Mouse (Mus musculus) lung, postnatal 0 days (tissue): ENCODE data around the gene BC051142. TPM values are rescaled to one million over a fixed set of nuclear protein-coding genes. Genes with fewer than 3 reads are reported as not detected.

ENCODE experiments used
- ATAC-seq: fragments of 200-750 bp; cut with Nextera tagmentation; 2 replicates; pipeline ENCODE4 v1.8.0; 2017; ENCODE audit warnings: moderate library complexity
- DNase-seq: peaks from one replicate; pipeline ENCODE4 v3.0.0-alpha.2; 2016; ENCODE audit warnings: low spot score
- H3K27ac ChIP-seq: fragments of 300-500 bp; sonication (generic); 2 replicates; pipeline ENCODE4 v1.5.1; 2014; ENCODE audit warnings: antibody characterized with exemption, mild to moderate bottlenecking, low read length, mixed read lengths
- H3K27me3 ChIP-seq: fragments of 300-500 bp; sonication (generic); replicated peaks from 2 replicates; pipeline ENCODE4 v1.6.1; 2014; ENCODE audit warnings: low read length, mixed read lengths; ENCODE audit not compliant: insufficient read depth
- H3K36me3 ChIP-seq: fragments of 300-500 bp; sonication (generic); 2 replicates; pipeline ENCODE4 v1.6.1; 2014; ENCODE audit warnings: low read length, mixed read lengths; ENCODE audit not compliant: insufficient read depth
- H3K4me1 ChIP-seq: fragments of 300-500 bp; sonication (generic); 2 replicates; pipeline ENCODE4 v1.6.1; 2014; ENCODE audit warnings: antibody characterized with exemption, low read depth, low read length, mixed read lengths; ENCODE audit not compliant: insufficient read depth
- H3K4me2 ChIP-seq: fragments of 300-500 bp; sonication (generic); replicated peaks from 2 replicates; pipeline ENCODE4 v1.6.1; 2014; ENCODE audit warnings: low read depth, mild to moderate bottlenecking, low read length, moderate library complexity, mixed read lengths
- H3K4me3 ChIP-seq: fragments of 300-500 bp; sonication (generic); 2 replicates; pipeline ENCODE4 v1.5.1; 2014; ENCODE audit warnings: low read depth, low read length
- H3K9ac ChIP-seq: fragments of 300-500 bp; sonication (generic); replicated peaks from 2 replicates; pipeline ENCODE4 v1.6.1; 2014; ENCODE audit warnings: low read depth, mild to moderate bottlenecking
- H3K9me3 ChIP-seq: fragments of 300-500 bp; sonication (generic); 2 replicates; pipeline ENCODE4 v1.6.1; 2016; ENCODE audit warnings: low read length, mixed read lengths
- CTCF ChIP-seq: IDR thresholded peaks from 2 replicates; pipeline ENCODE4 v1.5.1; 2016; ENCODE audit warnings: antibody characterized with exemption, mild to moderate bottlenecking
- EP300 ChIP-seq: IDR thresholded peaks from 2 replicates; pipeline ENCODE4 v1.6.1; 2016; ENCODE audit warnings: antibody characterized with exemption, mild to moderate bottlenecking, control low read depth
- WGBS: fragments of 180-500 bp; shearing (Covaris S2); extraction: QIAGEN DNeasy Blood & Tissue Kit; methylation state at CpG from one replicate; pipeline ENCODE4 v1.1.7; 2014; 5-methylcytosine and 5-hydroxymethylcytosine counted together
- polyA plus RNA-seq: library from polyadenylated mRNA; unstranded; fragments of >200 nt; fragmentation: Nextera tagmentation; extraction: Ambion mirVana; gene quantifications from 2 replicates; pipeline ENCODE4 v1.2.1, GENCODE M21; 2015

The BC051142 gene
- polyA plus RNA-seq, 1 experiment from 2014 or later = 0.24 TPM

DNA sequence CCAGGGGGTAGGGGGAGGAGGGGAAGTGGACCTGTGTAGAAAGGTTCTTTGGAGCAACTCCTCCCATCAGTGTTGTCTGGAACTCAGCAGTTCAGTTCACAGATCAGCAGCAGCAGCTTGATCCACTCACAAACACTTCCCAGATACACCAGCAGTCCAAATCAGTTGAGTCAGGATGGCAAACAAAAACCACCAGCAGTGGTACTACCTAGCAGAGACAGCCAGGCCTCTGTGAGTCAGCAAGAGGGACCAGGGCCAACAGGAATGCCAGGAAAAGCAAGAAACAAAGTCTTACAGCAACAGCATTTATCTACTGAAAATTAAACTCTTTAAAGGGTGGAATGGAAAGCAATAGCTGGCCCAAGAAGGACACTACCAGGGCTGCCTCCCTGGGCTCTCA is 29.0 kb downstream of the BC051142 start:
- H3K4me2 ChIP-seq = no peak overlapping the region
- no peak for ATAC-seq
- DNase-seq = no peak
- H3K9ac ChIP-seq = no peak overlapping the region
- no peaks in the 10 kb centered on the region for H3K36me3 ChIP-seq
- no peak overlapping the region for H3K27ac ChIP-seq
- H3K4me1 ChIP-seq = no peaks in the 10 kb centered on the region
- no peaks in the 10 kb centered on the region for H3K27me3 ChIP-seq
- no peak for TF ChIP-seq EP300
- TF ChIP-seq CTCF = no peak
- no peak overlapping the region for H3K4me3 ChIP-seq
- H3K9me3 ChIP-seq = no peaks in the 10 kb centered on the region

- no peaks in the 10 kb centered on the region for H3K36me3 ChIP-seq
- H3K27me3 ChIP-seq = no peaks in the 10 kb centered on the region
- no peak overlapping the region for H3K9ac ChIP-seq
- no peaks in the 10 kb centered on the region for H3K4me1 ChIP-seq
- no peaks in the 10 kb centered on the region for H3K9me3 ChIP-seq
- 39% methylated on average over 4 of the region's 4 CpGs for WGBS
- no peak overlapping the region for H3K4me3 ChIP-seq
- peak; percentile 19 for DNase-seq
- no peak for ATAC-seq
- H3K4me2 ChIP-seq = no peak overlapping the region
- no peak overlapping the region for H3K27ac ChIP-seq
- TF ChIP-seq CTCF = no peak
These were observed 38.5 kb downstream of the BC051142 start for GRCm38 (mm10) chr17:34437120-34437519.

- ATAC-seq (no peak), DNase-seq (peak; percentile 4)
- Histone ChIP-seq H3K36me3 (no peaks in the 10 kb centered on the region), H3K4me1 (no peaks in the 10 kb centered on the region), H3K4me2 (no peak overlapping the region), H3K27ac (no peak overlapping the region), H3K27me3 (no peaks in the 10 kb centered on the region), H3K9ac (no peak overlapping the region), H3K9me3 (no peaks in the 10 kb centered on the region), H3K4me3 (no peak overlapping the region)
- no peak for TF ChIP-seq CTCF
- no peak for TF ChIP-seq EP300
- WGBS = 45% methylated on average over 7 of the region's 7 CpGs
These were observed 39.0 kb downstream of the BC051142 start for GRCm38 (mm10) chr17:34437606-34438005.

DNA sequence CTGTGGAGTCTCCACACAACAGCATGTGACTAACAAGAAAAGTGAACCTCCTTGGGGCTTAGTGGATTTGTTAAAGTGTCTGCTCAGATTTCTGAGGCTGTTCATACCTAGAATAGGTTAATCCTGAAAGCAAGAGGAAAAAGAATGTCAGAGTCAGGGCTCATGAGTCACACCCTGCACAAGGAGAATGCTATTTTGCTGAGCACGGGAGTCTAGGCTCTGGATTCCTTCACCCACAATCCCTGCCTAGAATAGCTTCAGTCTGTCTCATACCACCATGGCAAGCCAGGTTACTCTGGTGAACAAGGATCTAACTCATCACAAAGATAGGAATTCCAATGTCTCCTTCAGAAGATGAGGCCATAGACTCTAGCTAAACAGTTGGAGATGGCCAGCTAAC is 40.0 kb downstream of the BC051142 start:
- no peaks in the 10 kb centered on the region for H3K9me3 ChIP-seq
- no peak overlapping the region for H3K9ac ChIP-seq
- H3K27me3 ChIP-seq = no peaks in the 10 kb centered on the region
- H3K27ac ChIP-seq = no peak overlapping the region
- WGBS = 45% methylated on average over 1 of the region's 1 CpGs
- DNase-seq (no peak), ATAC-seq (no peak)
- H3K4me1 ChIP-seq = no peaks in the 10 kb centered on the region
- H3K4me3 ChIP-seq = no peak overlapping the region
- TF ChIP-seq CTCF (no peak), EP300 (no peak)
- H3K36me3 ChIP-seq = no peaks in the 10 kb centered on the region
- H3K4me2 ChIP-seq = no peak overlapping the region

DNA sequence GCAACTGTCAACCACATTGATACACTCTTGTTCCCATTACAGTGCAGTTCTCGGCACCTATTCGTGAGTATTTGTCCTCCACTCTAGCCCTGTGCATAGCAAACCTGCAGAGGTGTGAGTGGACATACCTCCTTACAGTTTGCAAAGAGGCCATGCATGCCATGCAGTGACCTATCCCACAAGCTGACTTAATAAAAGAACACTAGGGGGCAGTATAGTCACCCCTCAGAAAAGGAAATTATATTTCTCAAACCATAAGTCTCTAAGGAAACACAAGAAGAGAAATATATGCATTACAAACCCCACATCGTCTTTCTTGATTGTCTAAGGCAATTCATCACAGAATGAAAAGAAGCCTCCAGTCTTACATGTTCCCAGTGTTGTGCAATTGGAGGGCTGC is 41.2 kb downstream of the BC051142 start:
- TF ChIP-seq CTCF = peak; percentile 72
- no peak for TF ChIP-seq EP300
- no peaks in the 10 kb centered on the region for H3K36me3 ChIP-seq
- no peaks in the 10 kb centered on the region for H3K4me1 ChIP-seq
- H3K27ac ChIP-seq = no peak overlapping the region
- no peak overlapping the region for H3K4me3 ChIP-seq
- H3K4me2 ChIP-seq = no peak overlapping the region
- WGBS = 33% methylated on average over 3 of the region's 3 CpGs
- H3K9me3 ChIP-seq = no peaks in the 10 kb centered on the region
- DNase-seq (peak; percentile 76), ATAC-seq (no peak)
- H3K9ac ChIP-seq = no peak overlapping the region
- no peaks in the 10 kb centered on the region for H3K27me3 ChIP-seq

- TF ChIP-seq CTCF (no peak), EP300 (no peak)
- DNase-seq (no peak), ATAC-seq (no peak)
- H3K9ac ChIP-seq = no peak overlapping the region
- no peaks in the 10 kb centered on the region for H3K27me3 ChIP-seq
- H3K4me1 ChIP-seq = no peaks in the 10 kb centered on the region
- 87% methylated on average over 7 of the region's 7 CpGs for WGBS
- H3K4me2 ChIP-seq = no peak overlapping the region
- no peaks in the 10 kb centered on the region for H3K9me3 ChIP-seq
- H3K36me3 ChIP-seq = no peaks in the 10 kb centered on the region
- H3K4me3 ChIP-seq = no peak overlapping the region
- no peak overlapping the region for H3K27ac ChIP-seq
These were observed 43.4 kb downstream of the BC051142 start for GRCm38 (mm10) chr17:34441990-34442389.

- WGBS = 21% methylated on average over 6 of the region's 6 CpGs
- H3K9me3 ChIP-seq = no peaks in the 10 kb centered on the region
- H3K4me2 ChIP-seq = no peak overlapping the region
- no peak overlapping the region for H3K4me3 ChIP-seq
- TF ChIP-seq CTCF (no peak), EP300 (no peak)
- H3K36me3 ChIP-seq = no peaks in the 10 kb centered on the region
- ATAC-seq = no peak
- H3K4me1 ChIP-seq = no peaks in the 10 kb centered on the region
- DNase-seq = no peak
- no peaks in the 10 kb centered on the region for H3K27me3 ChIP-seq
- no peak overlapping the region for H3K27ac ChIP-seq
- no peak overlapping the region for H3K9ac ChIP-seq
These were observed 49.9 kb downstream of the BC051142 start for GRCm38 (mm10) chr17:34448473-34449041.
